Mouse (Mus musculus) small intestine, adult 2 months (tissue): ENCODE results near the gene Arap1.

ENCODE experiments used
- CTCF ChIP-seq: fragments of 200-500 bp; IDR thresholded peaks from 2 replicates; pipeline ENCODE4 v1.5.1; 2012; ENCODE audit warnings: low read depth, mild to moderate bottlenecking, control low read depth, inconsistent platforms, low read length, moderate library complexity, mixed read lengths; ENCODE audit not compliant: insufficient replicate concordance, insufficient read length; ENCODE audit errors: extremely low read depth
- POLR2A ChIP-seq: fragments of 200-500 bp; IDR thresholded peaks from 2 replicates; pipeline ENCODE4 v1.6.1; 2012; ENCODE audit warnings: low read depth, mild to moderate bottlenecking, control low read depth, inconsistent platforms, low read length, moderate library complexity

GRCm38 (mm10) chr7:101317014-101317413 is 30.9 kb upstream of the Arap1 start, which contains the start of gene Stard10:
- TF ChIP-seq CTCF (no peak), POLR2A (no peak)
